Mouse (Mus musculus): Measurements from ENCODE around the gene Atp6v1e1. TPM values are rescaled to one million over a fixed set of nuclear protein-coding genes. Genes with fewer than 3 reads are reported as not detected.
A peak's percentile ranks its signal among the peaks of the same experiment; 100 is the strongest.
"Not testable (repeated sequence)": the region's sequence is repeated elsewhere in the genome, so short reads cannot be mapped to it uniquely, and the experiment has no call there.

Atp6v1e1 gene
- 100 to 1,000 TPM; 533 to 587 (median 557) TPM for total RNA-seq (2022)

DNA sequence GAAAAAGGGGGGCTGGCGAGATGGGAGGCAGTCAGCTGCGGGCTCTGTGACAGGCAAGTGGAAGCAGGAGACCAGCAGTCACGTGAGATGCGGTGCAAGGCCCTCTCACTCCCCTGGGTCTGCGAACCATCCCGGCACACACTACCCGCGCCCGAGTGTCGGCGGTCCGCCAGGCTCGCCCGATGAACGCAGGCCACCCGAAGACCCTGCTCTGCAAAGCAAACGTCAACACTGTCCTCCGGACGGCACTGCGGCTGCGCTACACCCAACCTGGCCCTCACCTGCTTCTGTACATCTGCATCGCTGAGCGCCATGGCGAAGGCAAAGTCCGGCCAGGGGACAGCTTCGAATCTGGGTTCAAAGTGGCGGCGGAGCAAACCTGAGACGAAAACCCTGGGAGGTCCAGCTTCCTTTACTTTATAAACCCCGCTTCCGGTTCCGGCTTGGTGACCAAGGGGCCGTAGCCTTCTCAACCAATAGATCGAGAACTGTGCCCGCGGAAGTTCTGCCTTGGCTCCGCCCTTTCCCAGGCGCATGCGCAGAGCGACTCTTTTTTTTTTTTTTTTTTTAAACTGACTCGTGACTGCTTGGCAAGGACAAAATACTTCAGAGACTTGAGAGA is at the start of gene Atp6v1e1:
Atp6v1e1 (minus strand) TSS at position 487 of the 622 bp plus-strand sequence.
- peak; percentile 74 to 92 for DNase-seq (ENCODE audit: low spot score in 2 of 2)

DNA sequence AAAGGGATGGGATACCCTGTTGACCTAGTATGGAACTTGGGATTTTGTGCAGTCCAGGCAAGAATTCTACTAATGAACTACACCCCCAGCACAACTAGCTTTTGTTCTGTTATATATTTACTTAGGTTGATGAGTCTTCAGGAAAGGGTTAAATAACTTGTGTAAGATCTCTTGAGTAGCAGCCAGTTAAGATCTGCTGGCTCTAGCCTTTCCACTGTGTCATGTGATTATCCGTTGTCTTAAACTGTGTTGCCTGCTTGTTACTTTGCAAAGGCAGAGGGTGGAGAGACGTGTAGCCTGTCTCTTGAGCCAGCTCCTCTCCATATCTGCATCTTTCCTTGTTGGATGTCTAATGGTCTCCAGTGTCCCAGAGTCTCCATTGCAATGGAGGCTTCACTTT is 48.7 kb upstream of the Atp6v1e1 start:
- no peak for DNase-seq (ENCODE audit: low spot score in 2 of 2)

DNA sequence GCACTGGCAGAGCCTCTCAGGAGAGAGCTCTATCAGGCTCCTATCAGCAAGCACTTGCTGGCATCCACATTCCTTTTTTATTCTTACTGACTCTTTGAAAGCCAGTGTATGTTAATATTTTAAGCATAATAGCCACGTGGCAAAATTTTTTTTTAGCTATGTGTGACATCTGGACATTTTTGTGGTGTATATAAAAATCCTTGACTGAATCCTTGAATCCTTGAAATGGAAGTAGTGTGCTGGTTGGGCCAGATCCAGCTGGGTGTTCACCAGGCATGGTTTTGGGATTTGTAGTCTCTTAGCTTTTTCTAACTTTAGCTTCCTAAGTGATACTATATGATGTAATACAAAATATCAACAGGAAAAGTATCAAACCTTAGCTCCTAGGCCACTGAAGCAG is 46.2 kb upstream of the Atp6v1e1 start:
- peak in 1 of 2 experiments; percentile 43 for DNase-seq (ENCODE audit: low spot score in 2 of 2)

DNA sequence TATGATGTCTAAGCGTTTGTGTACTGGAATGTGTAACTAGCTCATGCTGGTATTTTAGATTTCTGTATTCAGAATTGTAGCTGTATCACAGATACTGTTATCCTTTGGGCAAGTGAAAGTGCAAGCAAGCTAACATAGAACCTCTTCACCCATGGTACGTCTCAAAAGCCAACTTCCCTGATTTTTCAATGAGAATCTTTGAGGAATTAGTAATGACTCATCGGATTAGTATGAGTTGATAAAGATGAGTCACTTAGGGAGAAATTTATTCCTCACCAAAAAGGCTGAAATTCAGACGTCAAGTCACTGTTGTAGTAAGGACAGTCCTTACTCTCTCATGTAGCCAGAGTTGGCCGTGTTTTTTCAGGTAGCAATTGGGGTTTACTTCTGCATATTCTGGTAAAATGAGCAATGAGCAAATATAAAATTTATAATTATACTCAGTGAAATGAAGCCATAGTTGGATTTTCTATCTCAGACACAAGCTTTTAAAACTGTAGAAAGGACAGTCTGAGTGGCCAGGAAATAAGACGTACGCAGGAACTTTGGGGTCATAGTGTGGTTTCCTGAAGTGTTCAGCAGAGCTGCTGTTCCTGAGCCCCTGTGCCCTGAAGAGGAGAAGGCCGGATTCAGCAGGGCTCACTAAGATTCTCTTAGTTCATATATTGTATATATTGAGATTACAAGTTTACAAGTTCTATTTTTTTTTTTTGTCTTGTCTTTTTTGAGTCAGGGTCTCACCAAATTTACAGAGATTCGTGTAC is 43.6 kb upstream of the Atp6v1e1 start:
- DNase-seq (ENCODE audit: low spot score in 2 of 2): no peak

DNA sequence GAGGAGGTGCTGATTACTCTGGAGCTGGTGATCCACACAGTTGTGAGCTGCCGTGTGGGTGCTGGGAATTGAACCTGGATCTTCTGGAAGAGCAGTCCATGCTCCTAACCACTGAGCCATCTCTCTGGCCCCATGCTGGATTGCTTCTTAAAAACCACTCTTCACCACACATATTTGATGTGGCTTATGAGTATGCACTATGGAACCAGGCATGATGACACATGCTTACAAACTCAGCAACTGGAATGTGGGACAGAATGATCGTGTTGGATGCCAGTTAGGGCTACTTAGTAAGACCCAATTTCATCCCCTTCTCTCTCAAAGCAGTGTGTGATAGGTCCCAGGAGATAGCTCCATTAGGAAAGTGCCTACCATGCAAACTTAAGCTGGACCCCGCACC is 37.5 kb upstream of the Atp6v1e1 start:
- no peak for DNase-seq (ENCODE audit: low spot score in 2 of 2)

DNA sequence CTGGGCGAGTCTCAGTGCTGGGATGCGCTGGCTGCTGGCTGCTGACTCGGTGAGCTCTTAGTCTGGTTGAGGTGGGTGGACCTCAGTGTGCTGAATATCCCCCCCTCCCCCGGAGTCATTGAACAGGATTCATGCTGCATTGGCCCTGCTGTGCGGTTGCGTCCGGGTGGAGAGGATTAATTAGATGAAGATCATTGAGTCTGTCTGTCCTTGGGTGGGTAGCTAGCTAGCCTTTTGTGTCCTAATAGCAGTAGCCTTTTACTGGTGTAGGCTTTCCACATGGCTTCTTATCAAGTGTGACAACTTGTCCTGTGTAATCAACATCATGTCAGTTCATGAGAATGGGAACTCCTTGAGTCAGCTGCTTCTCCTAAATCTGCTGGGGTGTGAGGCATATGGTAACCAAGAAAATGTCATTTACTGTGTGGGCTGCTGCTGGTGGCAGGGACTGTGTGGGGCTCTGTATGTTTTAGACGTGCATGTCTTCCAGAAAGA is 35.7 kb upstream of the Atp6v1e1 start:
- DNase-seq (ENCODE audit: low spot score in 2 of 2): peak; percentile 20 to 72

DNA sequence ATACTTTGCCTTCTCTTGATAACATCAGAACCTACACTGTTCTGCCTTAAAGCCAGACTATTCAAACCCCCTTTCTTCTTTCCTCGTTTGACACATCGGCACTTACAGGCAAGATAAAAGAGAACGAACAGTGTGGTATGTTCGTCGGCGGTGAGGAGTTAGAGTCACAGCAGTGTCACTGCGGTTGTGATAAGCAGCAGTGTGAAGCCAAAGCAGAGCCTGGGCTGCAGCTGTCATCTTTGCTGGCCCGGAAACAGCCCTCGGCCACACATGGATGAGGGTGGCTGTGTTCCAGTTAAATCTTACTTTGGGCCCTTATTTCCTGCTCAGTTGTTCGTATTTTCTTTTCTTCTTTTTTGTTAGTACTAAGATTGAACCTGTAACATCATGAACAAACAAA is 31.8 kb upstream of the Atp6v1e1 start:
- no peak for DNase-seq (ENCODE audit: low spot score in 2 of 2)

DNA sequence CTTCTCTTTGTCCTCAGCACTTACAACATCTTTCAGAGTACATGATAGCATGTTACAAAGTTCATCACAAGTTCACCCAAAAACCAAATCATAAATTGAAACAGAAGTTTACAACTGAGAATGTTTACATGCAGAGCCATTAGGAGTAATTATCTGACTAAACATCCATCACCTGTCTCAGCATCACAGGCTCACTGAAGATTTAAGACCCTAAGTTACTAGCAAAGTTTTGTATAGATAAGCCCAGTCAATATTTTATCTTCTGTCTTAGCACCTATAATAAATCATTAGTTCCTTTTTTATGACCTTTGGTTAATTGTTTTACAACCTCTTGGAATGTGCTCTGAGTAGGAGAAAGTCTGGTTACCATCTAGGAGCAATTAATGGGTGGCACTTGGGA is 28.1 kb upstream of the Atp6v1e1 start:
- not testable (repeated sequence) for DNase-seq (ENCODE audit: low spot score in 2 of 2)

DNA sequence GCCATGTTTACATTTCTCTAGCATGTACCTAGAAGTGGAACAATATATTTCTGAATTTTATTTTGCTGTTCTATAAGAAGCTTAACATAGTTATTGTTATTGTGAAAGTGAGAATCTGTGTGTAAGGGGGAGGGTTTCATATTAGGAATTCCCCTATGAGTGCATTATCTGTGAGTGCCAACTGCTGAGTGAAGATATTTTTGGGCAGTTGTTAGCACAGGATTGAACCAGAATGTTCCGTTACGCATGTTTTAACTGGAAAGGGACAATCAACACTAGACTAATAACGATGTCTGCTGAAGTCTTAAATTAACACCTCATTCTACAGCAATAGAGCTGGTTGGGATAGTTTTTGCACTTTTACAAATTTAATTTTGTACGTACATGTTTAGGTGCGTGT is 19.2 kb upstream of the Atp6v1e1 start:
- no peak for DNase-seq (ENCODE audit: low spot score in 2 of 2)

DNA sequence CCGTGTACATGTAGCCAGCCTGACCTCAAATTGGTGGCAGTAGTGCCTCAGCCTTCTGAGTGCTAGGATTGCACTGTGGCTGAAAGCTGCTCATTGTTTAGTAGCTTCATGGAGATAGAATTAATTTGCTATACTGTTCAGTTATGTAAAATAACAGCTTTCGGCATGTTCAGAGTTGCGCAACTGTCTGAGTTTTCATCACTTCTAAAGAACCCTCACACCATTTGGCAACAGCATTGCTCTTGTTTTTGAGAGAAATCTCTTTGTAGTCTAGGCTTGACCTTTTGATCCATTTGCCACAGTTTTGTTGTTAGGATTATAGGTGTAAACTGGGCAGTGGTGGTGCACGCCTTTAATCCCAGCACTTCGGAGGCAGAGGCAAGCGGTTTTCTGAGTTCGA is 17.7 kb upstream of the Atp6v1e1 start:
- DNase-seq (ENCODE audit: low spot score in 2 of 2): no peak

DNA sequence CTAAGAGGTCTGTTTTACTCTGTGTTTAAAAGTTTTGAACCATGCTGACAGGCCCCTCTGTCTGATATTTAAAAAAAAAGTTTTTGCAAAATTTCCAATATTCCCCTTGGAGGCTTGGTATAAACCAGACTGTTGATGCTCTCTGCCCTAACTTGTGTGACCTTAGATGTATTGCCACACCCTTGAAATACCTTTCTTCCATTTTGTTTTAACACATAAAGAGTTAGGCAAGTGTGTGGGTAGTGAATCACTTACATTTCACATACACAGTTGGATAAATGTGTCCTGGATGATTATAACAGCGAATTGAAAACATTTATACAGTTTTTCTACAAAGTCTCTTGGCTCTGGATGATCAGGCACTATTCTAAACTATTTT is 14.5 kb upstream of the Atp6v1e1 start:
- no peak for DNase-seq (ENCODE audit: low spot score in 2 of 2)

DNA sequence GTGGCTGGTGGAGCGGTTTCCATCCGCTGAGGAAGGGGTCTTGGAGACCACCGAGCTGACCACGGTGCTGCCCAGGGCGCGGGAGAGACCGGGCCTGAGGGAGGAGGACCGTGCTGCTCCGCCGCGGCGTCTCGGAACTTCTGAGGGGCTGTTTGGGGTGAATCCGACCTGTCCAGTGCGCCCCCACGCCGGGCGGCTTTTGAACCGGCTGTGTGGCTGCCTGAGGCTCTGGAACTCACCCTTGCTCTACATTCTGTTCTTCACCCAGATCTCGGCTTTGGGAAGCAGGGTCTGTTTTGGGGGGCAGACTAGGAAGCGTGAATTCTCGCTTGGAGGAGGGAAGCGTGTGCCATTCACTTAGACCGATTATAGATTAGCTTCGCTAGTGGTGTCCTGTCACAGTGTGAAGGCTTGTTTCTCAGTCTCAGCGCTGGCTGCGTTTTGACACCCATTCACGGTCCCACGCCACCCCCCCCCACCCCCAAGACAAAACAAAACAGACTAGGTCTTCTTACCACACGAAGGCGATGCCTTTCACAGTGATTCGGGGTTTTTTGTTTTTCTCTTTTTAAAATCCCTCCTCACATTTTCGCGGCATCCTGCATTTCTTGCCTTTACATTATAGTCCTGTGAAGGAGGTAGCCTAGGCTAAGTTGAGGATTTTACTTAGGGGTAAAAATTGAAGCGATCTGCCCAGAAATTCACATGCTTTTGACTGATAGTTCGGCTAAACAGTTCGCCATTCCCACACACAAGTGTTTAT is 14.0 kb upstream of the Atp6v1e1 start:
- no peak for DNase-seq (ENCODE audit: low spot score in 2 of 2)

DNA sequence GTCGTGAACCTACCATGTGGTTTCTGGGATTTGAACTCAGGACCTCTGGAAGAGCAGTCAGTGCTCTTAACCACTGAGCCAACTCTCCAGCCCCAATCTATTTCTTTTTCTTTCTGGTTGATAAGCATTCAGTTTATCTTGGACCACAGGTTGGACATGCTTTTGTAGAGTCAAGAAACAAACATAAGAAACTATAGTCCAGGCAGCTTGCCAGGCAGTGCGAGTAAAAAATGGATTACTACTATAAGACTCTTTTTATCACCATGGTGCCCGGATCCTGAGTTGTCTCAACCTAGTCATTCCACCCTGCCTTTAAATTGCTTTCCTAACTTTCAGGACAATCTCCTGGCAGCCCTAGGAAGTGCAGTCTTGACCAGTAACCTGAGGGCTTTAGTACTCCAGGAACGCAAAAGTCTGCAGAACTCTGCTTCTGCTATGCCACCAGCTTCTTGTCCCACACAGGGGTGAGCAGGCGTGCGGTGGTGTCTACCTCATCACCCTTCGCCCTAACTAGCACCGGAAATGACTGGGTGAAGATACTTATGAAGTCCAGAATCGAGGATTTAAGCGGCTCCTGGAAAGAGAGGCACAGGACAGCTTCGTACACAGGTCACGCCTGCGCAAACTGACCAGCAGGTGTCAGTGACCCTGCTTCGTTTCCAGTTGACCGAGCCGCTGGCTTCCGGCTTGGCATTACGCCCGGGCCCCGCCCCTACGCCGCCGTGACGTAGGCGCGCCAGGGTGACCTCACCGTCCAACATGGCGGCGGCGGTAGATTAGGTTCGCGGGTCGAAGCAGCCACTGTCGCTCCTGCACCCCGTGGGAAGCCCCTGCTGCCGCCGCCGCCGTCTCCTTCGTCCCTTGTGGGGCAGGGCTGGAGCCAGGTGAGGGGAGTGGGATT is 13.1 kb upstream of the Atp6v1e1 start, which contains the start of gene Bcl2l13:
Bcl2l13 (plus strand) TSS at position 739 of the 901 bp plus-strand sequence.
- DNase-seq (ENCODE audit: low spot score in 2 of 2): peak; percentile 86 to 98

DNA sequence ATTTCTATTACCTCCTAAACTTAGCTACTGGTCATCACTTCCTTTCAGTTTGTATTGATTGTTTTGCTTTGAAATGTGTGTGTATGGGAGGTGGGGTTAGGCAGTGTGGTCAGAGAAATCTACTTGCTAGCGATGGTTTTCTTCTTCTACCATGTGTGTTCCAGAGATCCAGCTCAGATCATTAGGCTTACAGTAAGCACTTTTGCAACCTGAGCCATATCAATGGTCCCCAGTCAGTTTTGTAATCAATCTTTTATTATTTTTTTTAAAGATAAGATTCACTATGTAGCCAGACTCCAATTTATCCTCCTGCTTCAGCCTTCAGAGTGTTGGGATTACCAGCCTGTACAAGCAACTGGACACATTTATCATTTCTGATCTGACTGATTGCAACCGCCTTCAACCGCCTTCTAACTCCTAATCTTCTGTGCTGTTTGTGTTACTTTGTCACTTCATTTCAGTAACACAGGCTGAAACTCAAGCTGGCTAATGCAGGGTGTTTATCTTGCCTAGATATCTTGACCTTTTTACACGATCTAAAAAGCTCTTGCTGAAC is 12.3 kb upstream of the Atp6v1e1 start:
- no peak for DNase-seq (ENCODE audit: low spot score in 2 of 2)

DNA sequence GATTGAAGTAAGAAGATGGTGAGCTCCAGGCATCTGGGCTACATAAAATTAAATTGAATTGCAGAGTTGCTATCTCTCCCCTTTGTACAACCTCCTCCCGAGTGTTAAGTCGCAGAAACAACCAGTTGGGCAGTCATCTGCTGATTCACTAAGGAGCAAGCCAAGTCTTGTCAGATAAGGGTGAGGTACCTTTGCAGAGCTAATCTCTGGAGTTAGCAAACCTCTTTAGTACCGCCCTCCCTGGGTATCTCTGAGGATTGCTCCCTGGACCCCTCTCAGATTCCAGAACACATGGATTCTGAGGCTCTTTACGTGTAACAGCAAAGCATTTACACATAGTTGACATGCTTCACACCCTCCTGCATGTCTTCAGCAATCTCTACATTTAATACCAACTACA is 9.5 kb upstream of the Atp6v1e1 start:
- DNase-seq (ENCODE audit: low spot score in 2 of 2): no peak

DNA sequence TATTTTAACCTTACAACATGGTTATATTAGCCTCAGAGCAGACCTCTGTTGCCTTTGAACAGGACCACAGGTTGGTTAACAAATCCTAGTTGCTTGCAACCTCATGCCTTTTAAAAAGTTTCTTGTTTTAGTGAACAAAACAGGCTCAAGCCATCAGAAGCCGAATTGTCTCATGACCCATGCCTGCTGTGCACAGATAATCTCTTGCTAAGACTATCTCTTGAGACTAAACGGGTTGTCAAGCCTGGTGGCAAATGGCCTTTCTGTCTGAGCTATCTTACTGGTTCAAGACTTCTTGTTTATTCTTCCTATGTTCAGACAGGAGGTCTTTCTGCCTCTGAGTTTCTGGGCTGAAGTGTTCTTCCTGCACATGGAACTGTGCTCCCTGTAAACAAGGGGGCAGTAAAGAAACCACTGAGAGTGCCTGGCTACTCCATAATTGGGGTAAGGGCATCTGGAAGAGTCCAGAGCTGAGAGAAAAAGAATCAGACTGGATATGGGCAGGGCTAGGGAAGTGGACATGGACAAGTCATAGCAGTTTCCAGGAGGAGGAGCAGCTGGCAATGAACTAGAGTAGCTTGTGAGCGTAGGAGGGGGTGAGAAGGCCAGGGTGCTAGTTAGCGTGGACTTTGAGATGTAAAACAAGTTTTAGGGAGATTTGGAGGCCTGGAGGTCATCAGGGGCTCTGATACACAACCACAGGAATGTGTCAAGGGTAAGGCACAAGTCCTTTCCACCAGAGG is 8.4 kb upstream of the Atp6v1e1 start:
- no peak for DNase-seq (ENCODE audit: low spot score in 2 of 2)

DNA sequence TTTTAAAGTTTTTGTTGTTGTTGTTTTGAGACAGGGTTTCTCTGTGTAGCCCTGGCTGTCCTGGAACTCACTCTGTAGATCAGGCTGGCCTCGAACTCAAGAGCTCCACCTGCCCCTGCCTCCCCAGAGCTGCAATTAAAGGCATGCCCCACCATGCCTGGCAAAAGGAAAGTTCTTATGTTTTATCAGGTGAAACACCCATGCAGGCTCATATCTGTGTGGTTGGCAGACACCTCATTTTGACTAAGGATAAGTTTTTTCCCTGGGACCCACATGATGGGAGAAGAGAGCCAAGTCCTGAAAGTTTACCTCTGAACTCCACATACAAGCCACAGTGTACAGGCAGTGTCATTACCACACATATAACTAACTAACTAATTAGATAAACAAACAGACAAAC is 7.5 kb upstream of the Atp6v1e1 start:
- DNase-seq (ENCODE audit: low spot score in 2 of 2): no peak

DNA sequence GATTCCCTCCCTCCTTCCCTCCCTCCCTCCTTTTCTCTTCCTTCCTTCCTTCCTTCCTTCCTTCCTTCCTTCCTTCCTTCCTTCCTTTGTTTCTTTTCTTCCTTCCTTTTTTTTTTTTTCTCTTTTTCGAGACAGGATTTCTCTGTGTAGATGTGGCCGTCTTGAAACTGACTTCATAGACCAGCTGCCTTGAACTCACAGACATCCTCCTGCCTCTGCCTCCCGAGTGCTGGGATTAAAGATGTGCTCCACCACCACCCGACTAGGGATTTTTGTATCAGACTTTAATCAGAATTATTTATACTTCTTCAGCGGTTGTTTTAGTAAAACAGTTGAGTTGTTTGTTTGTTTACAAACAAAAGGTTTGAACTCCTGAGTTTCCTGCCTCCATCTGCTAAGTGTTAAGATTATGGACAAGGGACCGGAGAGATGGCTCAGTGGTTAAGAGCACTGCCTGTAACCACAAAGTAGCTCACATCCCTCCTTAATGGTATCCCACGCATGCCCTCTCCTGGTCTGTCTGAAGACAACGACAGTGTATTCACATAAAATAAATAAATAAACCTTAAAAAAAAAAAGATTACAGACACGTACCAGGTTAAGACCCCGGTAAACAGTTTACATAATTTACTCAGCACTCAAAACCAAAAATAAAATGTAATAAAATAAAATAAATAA is 483 bp upstream of the Atp6v1e1 start:
- no peak for DNase-seq (ENCODE audit: low spot score in 2 of 2)

DNA sequence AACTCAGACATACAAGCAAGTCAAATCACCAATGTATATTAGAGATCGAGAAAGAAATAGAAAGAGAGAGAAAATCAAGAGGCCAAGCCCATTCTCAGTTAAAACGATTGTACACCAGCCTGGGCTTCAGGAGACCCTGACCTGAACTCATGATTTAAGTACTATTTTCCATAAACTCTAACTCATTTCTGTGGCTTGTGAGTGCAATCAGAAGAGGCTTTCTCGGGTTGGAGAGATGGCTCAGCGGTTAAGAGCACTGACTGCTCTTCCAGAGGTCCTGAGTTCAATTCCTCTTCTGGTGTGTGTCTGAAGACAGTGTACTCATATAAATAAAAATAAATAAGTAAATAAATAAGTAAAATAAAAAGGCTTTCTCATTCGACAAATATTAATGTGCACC is 878 bp downstream of the Atp6v1e1 start:
- no peak for DNase-seq (ENCODE audit: low spot score in 2 of 2)

DNA sequence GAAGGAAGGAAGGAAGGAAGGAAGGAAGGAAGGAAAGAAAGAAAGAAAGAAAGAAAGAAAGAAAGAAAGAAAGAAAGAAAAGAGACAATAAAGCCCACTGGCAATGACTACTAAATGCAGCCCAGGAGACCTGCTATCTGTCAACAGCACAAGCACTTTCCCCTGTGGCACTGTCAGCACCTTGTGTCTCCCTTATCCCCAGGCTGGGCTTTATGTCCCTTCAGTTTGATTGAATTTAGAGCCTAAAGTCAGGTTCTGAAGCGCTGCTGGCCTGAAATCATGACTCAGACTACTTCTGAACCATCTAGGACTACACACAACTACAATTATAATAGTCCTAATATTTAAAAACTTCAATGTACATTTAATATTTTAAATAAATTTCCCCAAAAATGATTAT is 1.7 kb downstream of the Atp6v1e1 start:
- no peak for DNase-seq (ENCODE audit: low spot score in 2 of 2)

Data from left cerebral cortex, adult 8-10 months (tissue).